Mouse (Mus musculus) adrenal gland, adult 8-10 months (tissue): ENCODE measurements around the gene Rpl35a. TPM values are rescaled to one million over a fixed set of nuclear protein-coding genes. Genes with fewer than 3 reads are reported as not detected.
"Not testable (repeated sequence)": the region's sequence is repeated elsewhere in the genome, so short reads cannot be mapped to it uniquely, and the experiment has no call there.

Source experiments
- DNase-seq: peaks from one replicate; pipeline ENCODE4 v3.0.0; 2022
- microRNA-seq, 2 experiments: library from miRNA; unstranded; fragments of <30 nt; microRNA quantifications; one replicate each; pipeline ENCODE4 v1.2.0; 2022
- total RNA-seq, 4 experiments: library from RNA; stranded (reverse); gene quantifications; 2 replicates each; pipeline ENCODE4 v1.2.4; 2022

Rpl35a gene
- total RNA-seq, 4 experiments from 2014 or later = 636 to 871 (median 712) TPM

DNA sequence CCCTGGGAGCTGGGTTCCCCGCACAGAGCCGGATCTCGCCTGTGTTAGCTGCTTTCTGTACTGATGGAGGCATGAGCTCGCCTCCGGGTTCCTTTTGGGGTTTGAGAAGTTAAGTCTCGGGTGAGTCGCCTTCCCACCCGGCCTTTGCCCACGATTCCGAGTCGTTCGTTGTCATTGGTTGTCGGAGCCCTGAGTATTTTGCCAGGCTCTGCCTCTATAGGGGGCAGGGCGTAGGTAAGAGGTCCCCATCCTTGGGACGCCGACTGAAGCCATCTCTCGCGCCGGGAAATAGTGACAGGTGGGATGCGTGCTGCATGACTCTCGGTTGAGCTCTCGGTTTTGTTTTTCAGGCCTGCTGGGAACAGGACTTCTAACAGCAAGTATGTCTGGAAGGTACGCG, 533 bp downstream of the Rpl35a start:
- DNase-seq = no peak

DNA sequence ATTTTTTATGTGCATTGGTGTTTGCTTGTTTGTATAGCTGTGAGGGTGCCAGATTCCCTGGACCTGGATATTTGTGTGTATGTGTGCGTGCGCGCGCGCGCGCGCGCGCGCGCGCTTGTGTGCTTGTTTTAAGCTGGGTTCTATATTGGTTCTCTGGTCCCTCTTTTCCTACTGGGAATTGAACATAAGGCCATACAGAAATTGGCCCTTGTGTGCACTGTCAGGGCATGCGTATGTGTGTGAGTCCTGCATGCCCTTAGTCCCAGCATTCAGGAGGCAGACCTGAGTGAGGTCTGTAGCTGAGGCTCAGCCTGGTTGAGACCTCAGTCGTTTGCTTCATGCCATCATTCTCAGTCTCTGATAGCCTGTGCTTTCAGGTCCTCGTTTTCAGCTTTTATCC, 1.8 kb downstream of the Rpl35a start:
- DNase-seq = no peak

DNA sequence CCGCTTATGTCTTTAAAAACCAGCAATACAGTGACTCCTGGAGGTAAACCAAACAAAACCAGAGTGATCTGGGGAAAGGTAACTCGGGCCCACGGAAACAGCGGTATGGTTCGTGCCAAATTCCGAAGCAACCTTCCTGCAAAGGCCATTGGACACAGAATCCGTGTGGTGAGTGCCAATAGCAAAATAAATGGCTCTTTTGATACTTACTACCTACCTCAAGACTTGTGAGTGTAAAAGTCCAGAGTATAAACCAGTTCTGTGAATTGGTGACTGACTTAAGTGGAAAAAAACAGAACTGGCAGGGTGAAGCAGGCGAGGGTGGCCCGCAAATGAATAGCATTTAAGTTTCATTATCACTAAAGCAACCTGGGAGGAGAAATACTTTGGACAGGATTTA, 2.4 kb downstream of the Rpl35a start:
- DNase-seq = not testable (repeated sequence)

DNA sequence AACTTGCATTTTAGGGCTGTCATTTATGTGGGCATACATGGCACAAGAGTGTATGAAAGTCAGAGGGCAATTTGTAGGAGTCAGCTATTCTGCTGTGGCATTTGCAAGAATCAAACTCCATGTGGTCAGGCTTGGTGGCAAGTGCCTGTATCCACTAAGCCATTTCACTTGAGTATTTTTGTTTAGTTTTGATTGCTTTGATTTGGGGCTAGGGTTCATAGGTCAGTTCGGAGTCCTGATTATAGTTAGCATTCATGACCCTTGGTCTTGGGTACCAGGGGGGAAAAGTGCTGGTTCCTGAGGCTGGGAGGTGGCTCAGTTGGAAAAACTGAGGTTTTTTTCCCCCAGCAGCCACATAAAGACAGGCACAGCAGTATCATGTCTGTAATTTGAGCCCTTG, 3.2 kb downstream of the Rpl35a start:
- no peak for DNase-seq

DNA sequence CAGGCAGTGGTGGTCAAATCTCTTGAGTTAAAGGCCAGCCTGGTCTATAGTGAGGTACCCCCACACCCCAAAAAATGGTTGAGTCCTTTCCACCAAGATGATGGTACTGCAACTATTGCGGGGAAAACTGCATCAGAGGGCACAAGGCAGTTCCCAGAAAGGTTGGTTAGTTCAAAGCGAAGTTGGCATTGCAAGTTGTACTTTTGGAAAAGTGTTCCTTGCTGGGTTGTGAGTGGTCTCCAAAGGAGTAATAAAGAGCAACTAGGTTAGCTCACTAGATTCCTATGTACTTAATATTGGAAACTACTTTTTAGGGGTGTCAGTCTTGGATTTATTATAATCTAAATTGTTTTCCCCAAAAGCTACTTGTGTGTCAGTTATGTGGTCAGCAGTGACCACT, 4.7 kb downstream of the Rpl35a start:
- no peak for DNase-seq

DNA sequence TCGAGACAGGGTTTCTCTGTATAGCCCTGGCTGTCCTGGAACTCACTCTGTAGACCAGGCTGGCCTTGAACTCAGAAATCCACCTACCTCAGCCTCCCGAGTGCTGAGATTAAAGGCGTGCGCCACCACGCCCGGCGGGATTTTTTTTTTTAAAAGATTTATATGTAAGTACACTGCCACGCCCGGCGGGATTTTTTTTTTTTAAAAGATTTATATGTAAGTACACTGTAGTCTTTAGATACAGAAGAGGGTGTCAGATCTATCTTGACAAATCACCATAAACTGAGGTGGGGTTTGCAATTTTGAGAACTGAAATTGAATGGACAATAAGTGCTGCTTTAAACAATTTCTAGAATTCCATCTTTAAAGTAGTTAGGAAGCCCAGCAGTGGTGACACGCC, 5.1 kb downstream of the Rpl35a start:
- DNase-seq = no peak

DNA sequence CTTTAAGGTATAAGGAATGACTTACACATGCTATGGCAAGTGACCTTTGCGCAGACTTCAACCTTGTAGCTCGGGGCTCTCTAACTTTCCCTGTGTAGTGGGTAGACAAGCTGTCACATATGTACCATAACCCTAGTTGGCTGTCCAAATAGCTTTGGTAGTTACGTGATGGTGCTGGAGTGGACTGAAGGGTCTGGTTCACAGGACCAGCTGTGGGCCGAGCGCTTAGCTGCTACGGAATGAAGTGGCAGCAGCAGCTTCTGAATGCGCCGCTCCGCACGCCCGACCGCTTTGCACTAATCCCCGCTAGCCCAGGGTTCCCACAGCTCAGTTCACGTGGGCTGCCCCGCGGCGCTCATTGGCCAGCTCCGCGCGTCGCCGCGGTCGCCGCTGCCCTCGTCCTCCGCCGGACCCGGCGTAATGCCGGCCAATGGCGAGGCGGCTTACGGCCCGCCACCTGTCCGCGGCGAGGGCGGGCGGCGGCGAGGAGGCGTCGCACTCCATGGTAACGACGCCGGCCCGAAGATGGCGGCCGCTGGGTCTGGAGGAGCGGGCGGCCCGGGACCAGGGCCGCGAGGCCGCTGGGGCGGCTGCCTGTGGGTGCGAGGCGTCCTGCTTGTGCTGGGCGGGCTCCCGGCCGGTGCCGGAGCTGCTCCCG, 5.9 kb downstream of the Rpl35a start, which contains the start of gene Lmln:
Gene Lmln (plus strand): TSS at position 498 of the 658 bp plus-strand sequence.
- DNase-seq = peak; percentile 89

DNA sequence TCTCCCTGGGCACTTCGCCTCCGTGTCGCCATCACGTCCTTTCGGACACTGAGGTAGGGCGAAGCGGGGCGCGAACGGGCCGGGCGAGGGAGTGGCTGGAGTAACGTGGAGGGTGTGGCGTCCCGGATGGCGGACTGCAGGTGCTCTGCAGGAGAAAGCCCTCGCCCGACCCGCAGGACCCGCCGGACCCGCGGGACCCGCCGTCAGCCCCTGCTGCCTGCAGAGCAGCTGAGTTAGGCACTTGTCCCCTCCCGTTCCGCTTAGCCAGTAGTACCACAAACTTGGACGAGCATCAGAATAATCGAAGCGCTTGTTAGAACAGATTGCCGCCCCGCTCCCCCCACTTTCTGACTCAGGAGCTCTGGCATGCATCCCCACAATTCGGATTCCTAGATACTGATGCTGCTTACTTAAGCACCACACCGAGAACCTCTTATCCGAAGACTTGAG, 6.5 kb downstream of the Rpl35a start:
- DNase-seq = peak; percentile 68

DNA sequence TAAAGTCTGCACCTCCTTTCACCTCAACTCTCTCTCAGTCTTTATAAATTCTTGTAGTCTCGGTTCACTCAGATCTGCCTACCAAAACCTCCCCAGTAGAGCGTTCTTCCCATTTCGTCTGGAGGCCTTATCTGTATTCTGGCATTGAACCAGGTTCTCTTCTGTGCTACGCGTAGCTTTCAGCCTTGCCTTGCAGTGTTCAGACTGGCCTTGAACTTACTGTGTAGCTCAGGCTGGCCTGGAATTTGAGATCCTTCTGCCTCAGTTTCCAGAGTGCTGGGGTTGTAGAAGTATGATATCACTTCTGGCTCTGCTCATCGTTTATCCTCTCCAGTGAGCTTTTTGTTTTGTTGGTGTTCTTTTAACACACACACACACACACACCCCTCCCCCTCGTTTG, 7.0 kb downstream of the Rpl35a start:
- DNase-seq = no peak

DNA sequence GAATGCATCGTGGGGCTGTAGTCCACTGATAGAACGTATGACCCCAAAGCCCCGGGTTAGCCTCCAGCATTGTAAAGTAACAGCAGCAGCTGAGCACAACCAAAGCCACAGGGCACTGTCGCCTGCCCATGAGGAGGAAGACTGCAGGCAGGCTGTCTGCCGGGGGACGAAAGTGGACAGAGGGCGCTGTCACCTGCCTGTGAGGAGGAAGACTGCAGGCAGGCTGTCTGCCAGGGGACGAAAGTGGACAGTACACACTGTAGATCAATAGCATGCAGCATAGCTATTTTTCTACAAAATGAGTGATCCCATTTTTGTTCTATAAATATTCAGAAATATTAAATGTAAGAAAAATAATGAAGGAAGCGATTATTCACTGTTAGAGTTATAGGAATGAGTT, 8.4 kb downstream of the Rpl35a start:
- DNase-seq = no peak

DNA sequence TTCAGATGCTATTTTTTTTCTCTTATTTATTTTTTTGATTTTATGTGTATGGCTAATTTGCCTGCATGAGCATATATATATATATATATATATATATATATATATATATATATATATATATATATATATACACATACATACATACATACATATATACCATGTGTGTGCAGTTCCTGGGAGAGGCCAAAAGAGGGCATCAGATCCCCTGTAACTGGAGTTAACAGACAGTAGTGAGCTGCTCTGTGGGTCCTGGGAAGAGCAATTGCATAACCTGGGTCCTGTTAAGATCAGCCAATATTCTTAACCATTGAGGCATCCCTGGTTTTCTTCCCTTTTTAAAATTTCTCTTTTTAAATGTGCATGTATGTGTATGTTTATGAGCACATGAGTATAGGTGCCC, 14.7 kb downstream of the Rpl35a start:
- no peak for DNase-seq

DNA sequence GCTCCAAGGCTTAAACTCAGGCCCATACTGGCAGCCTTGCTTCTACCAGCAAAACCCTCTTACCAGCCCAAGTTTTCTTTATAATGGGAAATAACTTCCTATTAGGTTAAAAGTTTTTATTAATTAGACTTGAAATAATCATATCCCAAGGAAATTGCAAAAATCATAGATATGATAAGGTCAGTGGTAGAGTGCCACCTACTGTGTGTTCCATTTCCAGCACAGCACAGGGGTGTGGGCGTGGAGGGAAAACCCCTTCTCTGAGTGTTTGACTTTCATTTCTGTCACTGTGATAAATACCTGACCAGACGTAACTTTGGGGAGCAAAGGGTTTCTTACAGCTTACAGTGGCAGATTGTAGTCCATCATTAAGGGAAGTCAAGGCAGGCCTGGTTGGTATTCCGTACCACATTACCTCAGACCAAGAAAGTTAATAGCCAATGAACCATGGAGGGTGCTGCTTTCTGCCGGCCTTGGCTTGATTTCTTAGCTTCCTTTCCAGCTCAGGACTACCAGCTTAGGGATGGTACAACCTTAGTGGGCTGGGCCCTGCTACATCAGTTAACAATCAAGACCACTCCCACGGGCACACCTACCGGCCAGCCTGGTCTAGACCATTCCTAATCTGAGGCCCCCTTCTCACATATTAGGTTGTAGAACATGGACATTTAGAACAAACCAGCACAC, 16.8 kb downstream of the Rpl35a start:
- DNase-seq = no peak

DNA sequence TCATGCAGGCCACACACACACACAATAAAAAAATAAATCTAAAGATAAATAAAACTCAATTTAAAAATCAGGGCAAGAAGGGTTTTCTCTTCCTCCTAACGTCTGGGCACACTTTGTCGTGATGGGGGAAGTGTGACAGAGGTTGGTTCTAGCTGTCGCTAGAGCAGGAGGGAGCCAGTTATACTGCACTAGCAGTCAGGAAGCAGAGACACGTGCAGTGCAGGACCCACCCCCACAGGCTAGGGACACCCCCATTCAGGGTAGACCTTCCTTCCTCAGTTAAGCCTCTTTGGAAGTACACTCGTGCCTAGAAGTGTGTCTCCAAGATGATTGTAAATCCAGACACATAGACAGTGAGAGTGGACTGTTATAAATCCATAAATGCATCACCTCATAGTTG, 18.7 kb downstream of the Rpl35a start:
- no peak for DNase-seq

DNA sequence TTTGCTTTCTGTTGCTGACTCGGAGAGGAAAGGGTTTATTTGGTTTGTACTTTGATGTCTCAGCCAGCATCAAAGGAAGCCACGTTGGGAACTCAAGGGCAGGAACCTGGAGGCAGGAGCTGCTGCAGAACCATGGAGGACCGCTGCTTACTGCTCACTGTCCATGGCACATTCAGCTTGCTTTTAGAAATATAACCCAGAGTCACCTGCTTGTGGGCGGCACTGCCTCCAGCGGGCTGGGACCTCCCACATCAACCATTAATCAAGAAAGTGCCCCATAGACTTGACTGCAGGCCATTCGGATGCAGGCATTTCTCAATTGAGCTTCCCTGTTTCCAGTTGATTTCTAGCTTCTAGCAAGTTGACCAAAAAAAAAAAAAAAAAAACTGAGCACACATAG, 19.8 kb downstream of the Rpl35a start:
- DNase-seq = peak; percentile 43

DNA sequence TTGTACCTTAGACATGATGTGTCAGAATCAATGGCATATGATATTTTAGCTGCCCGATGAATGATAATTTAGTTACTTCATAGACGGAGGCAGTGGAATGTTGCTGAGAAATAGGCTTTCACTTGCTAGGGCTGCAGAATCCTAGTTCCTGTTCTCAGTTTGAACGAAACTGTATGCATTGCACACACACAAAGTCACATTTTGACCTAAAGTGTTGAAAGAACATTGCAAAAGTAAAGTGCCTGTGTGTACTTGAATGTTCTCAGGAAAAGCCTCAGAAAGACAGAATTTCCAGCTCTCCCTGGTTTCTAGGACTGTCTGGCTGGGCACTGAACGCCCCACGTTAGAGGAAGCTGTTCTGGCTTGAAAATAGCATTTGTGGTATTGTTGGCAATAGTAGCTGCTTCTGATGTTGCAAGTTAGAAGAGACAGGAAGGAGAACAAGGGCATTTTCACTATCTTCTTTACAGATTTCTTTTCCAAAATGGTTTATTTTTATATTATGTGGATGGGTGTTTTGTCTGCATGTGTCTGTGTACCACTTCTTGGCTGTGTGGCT, 20.9 kb downstream of the Rpl35a start:
- DNase-seq = no peak

DNA sequence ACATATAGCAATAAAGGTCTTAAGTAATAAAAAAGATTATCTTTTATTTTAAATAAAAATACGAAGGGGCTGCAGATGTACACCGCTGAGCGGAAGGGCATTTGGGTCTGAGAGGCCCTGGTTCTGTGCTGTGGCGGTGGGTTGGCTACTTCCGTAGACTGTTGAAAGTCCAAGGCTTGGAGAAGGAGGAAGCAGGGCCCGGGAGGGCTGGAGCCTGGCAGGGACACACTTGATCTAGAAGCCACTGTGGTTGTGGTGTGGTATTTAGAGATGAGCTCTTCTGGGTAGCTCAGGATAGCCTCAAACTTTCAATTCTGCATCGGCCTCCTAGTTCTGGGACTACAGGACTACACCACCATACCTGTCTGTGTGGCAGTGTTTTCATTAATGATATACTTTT, 23.8 kb downstream of the Rpl35a start:
- no peak for DNase-seq

DNA sequence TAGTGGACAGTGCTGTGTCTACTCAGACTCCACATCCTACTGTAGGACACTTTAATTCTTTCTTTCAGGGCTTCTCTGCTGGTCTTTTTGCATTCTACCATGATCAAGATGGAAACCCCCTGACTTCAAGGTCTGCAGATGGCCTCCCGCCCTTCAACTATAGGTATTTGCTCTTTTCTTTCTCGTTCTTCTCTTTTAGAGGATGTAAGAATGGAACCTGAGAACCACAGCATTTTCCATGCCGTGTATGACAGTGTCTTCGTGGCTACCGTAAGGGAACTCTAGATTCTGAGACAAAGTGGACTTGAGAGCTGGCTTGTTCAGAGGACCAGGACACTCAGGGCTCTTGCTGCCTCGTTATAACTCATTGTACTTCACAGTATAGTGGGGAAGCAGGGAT, 26.7 kb downstream of the Rpl35a start:
- DNase-seq = no peak

DNA sequence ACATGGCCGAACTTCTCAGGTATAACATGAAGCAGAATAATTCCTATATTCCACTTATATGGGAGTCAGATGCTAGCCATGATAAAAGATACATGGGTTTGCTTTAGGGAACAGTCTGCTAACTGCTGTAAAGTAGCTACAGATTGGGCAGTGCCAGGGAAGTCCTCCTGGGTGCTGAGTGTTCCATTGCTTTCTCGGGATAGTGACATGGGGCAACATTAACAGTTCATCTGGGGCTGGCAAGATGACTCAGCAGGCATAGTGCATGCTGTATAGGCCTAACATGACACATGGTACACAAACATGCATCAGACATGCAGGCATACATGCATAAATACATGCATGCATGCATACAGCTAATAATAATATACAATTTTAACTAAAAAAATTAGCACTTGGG, 27.7 kb downstream of the Rpl35a start:
- no peak for DNase-seq

DNA sequence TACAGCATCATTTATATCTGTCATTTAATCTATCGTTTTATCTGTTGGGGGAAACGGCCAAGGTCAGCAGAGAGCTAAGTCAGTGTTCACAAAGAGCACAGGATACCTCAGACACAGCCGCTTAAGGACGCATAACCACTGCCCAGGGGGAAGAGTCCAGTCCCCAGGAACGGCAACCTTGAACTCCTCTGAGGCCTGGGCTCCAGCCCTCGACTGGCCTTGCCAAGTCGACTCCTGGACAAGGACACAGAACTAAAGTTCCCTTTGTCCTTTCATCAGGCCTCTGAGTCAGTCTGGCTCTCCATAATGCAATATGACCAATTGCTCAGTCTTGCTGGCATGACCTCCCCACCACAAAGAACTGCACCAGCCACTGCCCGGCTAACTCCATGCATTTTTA, 29.4 kb downstream of the Rpl35a start:
- DNase-seq = peak; percentile 91

Small RNA genes within 50 kb of the gene (microRNA-seq; reads per million reads assigned to microRNA genes)
- gene Gm22231 (0 reads per million in 2 experiments), gene Mir1947 (6.8 to 13.2 reads per million in 2 experiments)

Other genes starting within 250 kb of the Rpl35a start
- gene Smbd1, start 246.0 kb upstream of the Rpl35a start, total RNA-seq = not detected
- 100 to 1,000 TPM in 3 of 4 experiments, 10 to 100 TPM in 1; 97.2 to 136 (median 120) TPM for gene Fyttd1, start 179.0 kb upstream of the Rpl35a start, total RNA-seq
- gene Rubcn, start 178.7 kb upstream of the Rpl35a start, total RNA-seq = 10 to 100 TPM; 31.0 to 60.3 (median 46.8) TPM
- gene Lrch3, start 142.4 kb upstream of the Rpl35a start, total RNA-seq = 10 to 100 TPM; 36.3 to 48.0 (median 42.9) TPM
- 1 to 10 TPM; 1.0 to 6.4 (median 3.7) TPM for gene Iqcg, start 235 bp upstream of the Rpl35a start, total RNA-seq
- gene Lmln, start 6.1 kb downstream of the Rpl35a start, total RNA-seq = 10 to 100 TPM; 11.7 to 39.2 (median 25.1) TPM
- gene Osbpl11, start 128.6 kb downstream of the Rpl35a start, total RNA-seq = 10 to 100 TPM; 34.5 to 41.2 (median 37.7) TPM
- 10 to 100 TPM; 40.6 to 55.9 (median 48.8) TPM for gene Snx4, start 195.0 kb downstream of the Rpl35a start, total RNA-seq